Comparison of ENCODE assay signal across 30 mouse cellular contexts in genomic region chr6:53857822-53858221, GRCm38 (mm10). TPM values are rescaled to one million over a fixed set of nuclear protein-coding genes. Genes with fewer than 3 reads are reported as not detected.
DNase-seq lines count a peak whose midpoint lies in the region; ATAC-seq and TF ChIP-seq lines count a peak whose summit lies in the region.
"Had no signal": no experiment of that assay in that cellular context is flagged by ENCODE, and none has a peak within 500 bp of the region (broad histone marks: within the 10 kb centered on the region; RNA-seq: fewer than 3 reads in every experiment).

No protein-coding gene starts in this region.

- no peak overlapping the region for H3K4me3 ChIP-seq in embryonic facial prominence, embryonic 11.5 days (ENCODE audit: low read depth, low read length)
- H3K4me3 ChIP-seq in embryonic facial prominence, embryonic 10.5 days, result no peak overlapping the region
- no peak overlapping the region for H3K4me3 ChIP-seq in hindbrain, postnatal 0 days (ENCODE audit: low read length)
- no peak overlapping the region for H3K4me3 ChIP-seq in hindbrain, embryonic 10.5 days
- H3K4me3 ChIP-seq in embryonic facial prominence, embryonic 12.5 days, result no peak overlapping the region
- no peak overlapping the region for H3K4me3 ChIP-seq in limb, embryonic 15.5 days
- H3K4me3 ChIP-seq: erythroblast, embryonic 14.5 days; intestine, embryonic 15.5 days; liver, embryonic 15.5 days; midbrain, embryonic 15.5 days had no signal

- H3K36me3 ChIP-seq in embryonic facial prominence, embryonic 11.5 days (replicated peaks; ENCODE audit: control insufficient read depth, insufficient read depth, low read depth, low read length), result no peaks in the 10 kb centered on the region
- H3K36me3 ChIP-seq in embryonic facial prominence, embryonic 10.5 days (replicated peaks), result no peaks in the 10 kb centered on the region
- H3K36me3 ChIP-seq in hindbrain, postnatal 0 days (ENCODE audit: insufficient read depth, low read length), result no peaks in the 10 kb centered on the region
- no peaks in the 10 kb centered on the region for H3K36me3 ChIP-seq in hindbrain, embryonic 10.5 days
- H3K36me3 ChIP-seq in embryonic facial prominence, embryonic 12.5 days, result no peaks in the 10 kb centered on the region
- no peaks in the 10 kb centered on the region for H3K36me3 ChIP-seq in limb, embryonic 15.5 days
- H3K36me3 ChIP-seq: intestine, embryonic 15.5 days; liver, embryonic 15.5 days; midbrain, embryonic 15.5 days had no signal

- 45% methylated on average over 7 of the region's 7 CpGs for WGBS in embryonic facial prominence, embryonic 11.5 days
- WGBS in embryonic facial prominence, embryonic 10.5 days, result 56% methylated on average over 7 of the region's 7 CpGs
- 56% methylated on average over 7 of the region's 7 CpGs for WGBS in hindbrain, postnatal 0 days
- WGBS in hindbrain, embryonic 10.5 days, result 76% methylated on average over 7 of the region's 7 CpGs
- 40% methylated on average over 7 of the region's 7 CpGs for WGBS in embryonic facial prominence, embryonic 12.5 days
- WGBS in limb, embryonic 15.5 days, result 48% methylated on average over 7 of the region's 7 CpGs

- H3K4me1 ChIP-seq in embryonic facial prominence, embryonic 11.5 days (ENCODE audit: control insufficient read depth, insufficient read depth, low read length), result no peaks in the 10 kb centered on the region
- peaks cover 35% of the 10 kb centered on the region for H3K4me1 ChIP-seq in embryonic facial prominence, embryonic 10.5 days
- H3K4me1 ChIP-seq in hindbrain, postnatal 0 days (ENCODE audit: insufficient read depth, low read length), result no peaks in the 10 kb centered on the region; the same call in 1 of the 2 replicates
- H3K4me1 ChIP-seq in hindbrain, embryonic 10.5 days (replicated peaks), result 0 out of 2 replicates have a peak, but pooled peaks cover 5% of the 10 kb centered on the region
- peaks cover 16% of the 10 kb centered on the region; the same call in 1 of the 2 replicates for H3K4me1 ChIP-seq in embryonic facial prominence, embryonic 12.5 days
- peaks cover 26% of the 10 kb centered on the region for H3K4me1 ChIP-seq in limb, embryonic 15.5 days
- H3K4me1 ChIP-seq: liver, embryonic 15.5 days had no signal

- no peaks in the 10 kb centered on the region for H3K9me3 ChIP-seq in embryonic facial prominence, embryonic 11.5 days (replicated peaks; ENCODE audit: control insufficient read depth, low read length)
- H3K9me3 ChIP-seq in embryonic facial prominence, embryonic 10.5 days, result no peaks in the 10 kb centered on the region
- H3K9me3 ChIP-seq in hindbrain, postnatal 0 days (ENCODE audit: low read length), result no peaks in the 10 kb centered on the region
- H3K9me3 ChIP-seq in hindbrain, embryonic 10.5 days, result no peaks in the 10 kb centered on the region
- no peaks in the 10 kb centered on the region for H3K9me3 ChIP-seq in embryonic facial prominence, embryonic 12.5 days
- no peaks in the 10 kb centered on the region for H3K9me3 ChIP-seq in limb, embryonic 15.5 days
- H3K9me3 ChIP-seq: intestine, embryonic 15.5 days; liver, embryonic 15.5 days; midbrain, embryonic 15.5 days had no signal

- no peak overlapping the region for H3K9ac ChIP-seq in embryonic facial prominence, embryonic 11.5 days (replicated peaks; ENCODE audit: low read length)
- no peak overlapping the region for H3K9ac ChIP-seq in hindbrain, postnatal 0 days (replicated peaks; ENCODE audit: low read length)
- no peak overlapping the region for H3K9ac ChIP-seq in embryonic facial prominence, embryonic 12.5 days
- no peak overlapping the region for H3K9ac ChIP-seq in limb, embryonic 15.5 days
- H3K9ac ChIP-seq: intestine, embryonic 15.5 days; liver, embryonic 15.5 days; lung, embryonic 14.5 days; midbrain, embryonic 15.5 days had no signal

- DNase-seq in embryonic facial prominence, embryonic 11.5 days (ENCODE audit: low spot score), result peak; percentile 30
- DNase-seq in embryonic facial prominence, embryonic 10.5 days (ENCODE audit: low spot score), result no peak
- DNase-seq in hindbrain, postnatal 0 days (ENCODE audit: low spot score), result peak; percentile 21
- DNase-seq in hindbrain, embryonic 10.5 days (ENCODE audit: low spot score), result no peak
- DNase-seq in thymus, adult 18-20 months, result no peak
- no peak for DNase-seq in urinary bladder, postnatal 14 days (ENCODE audit: low spot score)
- DNase-seq: adrenal gland, postnatal 25 days; cerebellum, adult 8-10 months; embryo, embryonic 11 days; gastrocnemius, postnatal 10 days; heart, postnatal 4 days; kidney, adult 2 months; kidney, postnatal 36 days; left cerebral cortex, postnatal 4 days; lung, embryonic 14.5 days; lung, postnatal 14 days; right cerebral cortex, postnatal 4 days; thymus, adult 2 months had no signal

- no peak overlapping the region for H3K4me2 ChIP-seq in embryonic facial prominence, embryonic 11.5 days (ENCODE audit: low read depth, low read length)
- no peak overlapping the region for H3K4me2 ChIP-seq in hindbrain, postnatal 0 days (ENCODE audit: low read depth, low read length)
- H3K4me2 ChIP-seq in embryonic facial prominence, embryonic 12.5 days (replicated peaks), result no peak overlapping the region
- no peak overlapping the region for H3K4me2 ChIP-seq in limb, embryonic 15.5 days
- H3K4me2 ChIP-seq: heart, embryonic 11.5 days; intestine, embryonic 15.5 days; liver, embryonic 15.5 days; lung, embryonic 14.5 days; midbrain, embryonic 15.5 days had no signal

- ATAC-seq in embryonic facial prominence, embryonic 11.5 days (replicated peaks; ENCODE audit: insufficient number of reproducible peaks, low FRiP score, low TSS enrichment, low read depth), result no peak
- no peak for ATAC-seq in hindbrain, postnatal 0 days
- no peak for ATAC-seq in embryonic facial prominence, embryonic 12.5 days (ENCODE audit: insufficient number of reproducible peaks, insufficient read depth, low FRiP score, low TSS enrichment)
- ATAC-seq in limb, embryonic 15.5 days (ENCODE audit: insufficient number of reproducible peaks, low FRiP score, low TSS enrichment, low read depth), result no peak
- ATAC-seq: forebrain, embryonic 16.5 days; hindbrain, embryonic 16.5 days; intestine, embryonic 15.5 days; midbrain, embryonic 15.5 days had no signal

- TF ChIP-seq CTCF in hindbrain, postnatal 0 days (IDR thresholded peaks at IDR 0.05; ENCODE audit: low read depth), result no peak

- no peaks in the 10 kb centered on the region for H3K27me3 ChIP-seq in embryonic facial prominence, embryonic 11.5 days (ENCODE audit: control insufficient read depth, insufficient read depth, low read length)
- no peaks in the 10 kb centered on the region for H3K27me3 ChIP-seq in embryonic facial prominence, embryonic 10.5 days (replicated peaks; ENCODE audit: low read depth, poor library complexity, severe bottlenecking)
- H3K27me3 ChIP-seq in hindbrain, postnatal 0 days (ENCODE audit: insufficient read depth, low read length), result no peaks in the 10 kb centered on the region
- no peaks in the 10 kb centered on the region for H3K27me3 ChIP-seq in hindbrain, embryonic 10.5 days (ENCODE audit: insufficient read depth, poor library complexity, severe bottlenecking)
- H3K27me3 ChIP-seq in embryonic facial prominence, embryonic 12.5 days, result no peaks in the 10 kb centered on the region
- H3K27me3 ChIP-seq in limb, embryonic 15.5 days, result no peaks in the 10 kb centered on the region
- H3K27me3 ChIP-seq: intestine, embryonic 15.5 days; liver, embryonic 15.5 days; midbrain, embryonic 15.5 days had no signal

- no peak overlapping the region for H3K27ac ChIP-seq in embryonic facial prominence, embryonic 11.5 days (replicated peaks; ENCODE audit: low read depth, low read length)
- no peak overlapping the region for H3K27ac ChIP-seq in embryonic facial prominence, embryonic 10.5 days (replicated peaks)
- no peak overlapping the region for H3K27ac ChIP-seq in hindbrain, postnatal 0 days
- no peak overlapping the region for H3K27ac ChIP-seq in hindbrain, embryonic 10.5 days
- peak overlapping the region; percentile 30; the same call in 1 of the 2 replicates for H3K27ac ChIP-seq in embryonic facial prominence, embryonic 12.5 days
- peak overlapping the region; percentile 9 for H3K27ac ChIP-seq in limb, embryonic 15.5 days
- H3K27ac ChIP-seq: intestine, embryonic 15.5 days; liver, embryonic 15.5 days; midbrain, embryonic 15.5 days; stomach, postnatal 0 days had no signal

RNA-seq across cellular contexts. Expression of gene Tril, which starts 37.2 kb away (rescaled TPM):
- 36.0 and 39.7 TPM in 2 replicates for polyA plus RNA-seq in embryonic facial prominence, embryonic 11.5 days (2014; fragmentation: Nextera tagmentation; extraction: Ambion mirVana)
- polyA plus RNA-seq in embryonic facial prominence, embryonic 10.5 days (2016; fragmentation: Nextera tagmentation; extraction: Ambion mirVana), result 50.1 and 65.8 TPM in 2 replicates
- 73.8 and 83.7 TPM in 2 replicates for total RNA-seq in hindbrain, postnatal 0 days (2014; rRNA removed)
- polyA plus RNA-seq in hindbrain, postnatal 0 days (2015; fragmentation: Nextera tagmentation; extraction: Ambion mirVana), result 35.9 and 39.6 TPM in 2 replicates
- polyA plus RNA-seq in hindbrain, embryonic 10.5 days (2016; fragmentation: Nextera tagmentation; extraction: Ambion mirVana), result 30.8 and 32.4 TPM in 2 replicates
- polyA plus RNA-seq in embryonic facial prominence, embryonic 12.5 days (2016; fragmentation: Nextera tagmentation; extraction: Ambion mirVana), result 67.1 and 77.0 TPM in 2 replicates
- polyA plus RNA-seq in limb, embryonic 15.5 days (2015; fragmentation: Nextera tagmentation; extraction: Ambion mirVana), result 61.0 and 71.2 TPM in 2 replicates
- total RNA-seq: MEL; neutrophil, adult 5-6 weeks had no signal
- polyA plus RNA-seq: erythroblast, embryonic 14.5 days had no signal

Comparison
In these comparisons a context has a peak if more than half of its experiments do, and no peak if none do; other contexts are left out.
1. DNase-seq: peak in embryonic facial prominence, embryonic 11.5 days (single experiment) and hindbrain, postnatal 0 days (single experiment); none in embryonic facial prominence, embryonic 10.5 days (single experiment), hindbrain, embryonic 10.5 days (single experiment), thymus, adult 18-20 months (0 of 2) and urinary bladder, postnatal 14 days (single experiment).
2. H3K27ac ChIP-seq: peak in embryonic facial prominence, embryonic 12.5 days (single experiment) and limb, embryonic 15.5 days (single experiment); none in embryonic facial prominence, embryonic 11.5 days (single experiment), embryonic facial prominence, embryonic 10.5 days (single experiment), hindbrain, postnatal 0 days (single experiment) and hindbrain, embryonic 10.5 days (single experiment).